Mouse (Mus musculus): ENCODE data around the gene Ush2a. TPM values are rescaled to one million over a fixed set of nuclear protein-coding genes. Genes with fewer than 3 reads are reported as not detected.

The Ush2a gene
- polyA plus RNA-seq, 1 experiment from 2014 or later, result 0.13 TPM

DNA sequence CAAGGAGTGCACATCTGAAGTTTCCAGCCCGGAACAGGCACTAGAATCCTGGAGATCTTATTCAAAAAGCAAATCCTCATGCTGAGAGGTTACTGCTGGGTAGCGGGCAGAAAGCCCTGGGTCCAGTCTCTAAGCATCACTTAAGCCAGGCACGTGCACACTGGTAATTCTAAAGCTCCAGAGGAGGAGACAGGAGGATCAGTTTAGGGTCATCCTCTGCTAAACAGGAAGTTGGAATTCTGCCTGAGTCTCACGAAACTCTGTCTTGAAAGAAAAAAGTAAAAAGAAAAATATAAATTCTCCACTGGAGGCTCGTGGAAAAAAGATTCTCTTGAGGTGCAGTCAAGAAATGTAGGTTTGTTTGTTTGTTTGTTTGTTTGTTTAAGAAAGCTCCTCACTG lies 591.0 kb downstream of the Ush2a start:
- H3K4me2 ChIP-seq, result no peak overlapping the region
- no peaks in the 10 kb centered on the region for H3K9me3 ChIP-seq
- H3K36me3 ChIP-seq, result no peaks in the 10 kb centered on the region
- no peak overlapping the region for H3K9ac ChIP-seq
- ATAC-seq (ENCODE audit: insufficient number of reproducible peaks, insufficient read depth, low FRiP score, low TSS enrichment, low read depth), result no peak
- no peaks in the 10 kb centered on the region for H3K4me1 ChIP-seq
- 78% methylated on average over 5 of the region's 5 CpGs for WGBS
- H3K4me3 ChIP-seq, result no peak overlapping the region
- no peak overlapping the region for H3K27ac ChIP-seq
- H3K27me3 ChIP-seq, result no peaks in the 10 kb centered on the region

DNA sequence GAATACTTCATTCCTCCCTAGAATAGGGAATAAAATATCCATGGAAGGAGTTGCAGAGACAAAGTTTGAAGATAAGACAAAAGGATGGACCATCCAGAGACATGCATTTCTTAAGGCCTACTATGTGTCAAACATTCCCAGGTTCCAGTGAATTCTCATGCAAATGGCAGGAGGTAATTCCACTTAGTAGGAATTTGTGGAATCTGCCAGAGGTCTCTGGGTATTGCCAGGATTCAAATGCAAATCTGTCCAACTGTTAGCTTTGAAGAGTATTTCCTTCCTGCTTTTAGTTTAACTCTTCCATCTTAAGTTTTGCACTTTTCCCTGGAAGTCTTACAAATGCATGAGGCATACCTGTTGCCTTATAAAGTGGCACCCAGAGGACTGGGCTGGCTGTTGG lies 592.4 kb downstream of the Ush2a start:
- Histone ChIP-seq H3K4me2 (no peak overlapping the region), H3K9me3 (no peaks in the 10 kb centered on the region), H3K36me3 (no peaks in the 10 kb centered on the region)

DNA sequence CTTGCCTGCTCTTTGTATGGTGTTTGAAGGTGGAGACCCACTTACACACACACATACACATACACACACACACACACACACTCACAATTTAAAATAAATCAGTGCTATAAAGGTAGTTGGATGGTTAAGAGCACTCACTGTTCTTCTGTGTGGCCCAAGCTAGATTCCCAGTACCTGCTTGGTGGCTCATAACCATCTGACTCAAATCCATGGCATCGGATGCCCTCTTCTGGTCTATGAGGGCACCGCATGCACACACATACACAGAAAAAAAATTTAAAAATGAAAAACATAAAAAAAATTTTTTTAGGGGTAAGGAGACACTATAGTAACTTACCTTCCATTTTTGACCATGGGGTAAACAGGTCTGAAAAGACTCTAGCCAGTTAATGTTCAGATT lies 593.2 kb downstream of the Ush2a start:
- no peak overlapping the region for H3K4me3 ChIP-seq
- no peak overlapping the region for H3K27ac ChIP-seq
- WGBS, result 96% methylated on average over 2 of the region's 2 CpGs
- no peak overlapping the region for H3K9ac ChIP-seq
- ATAC-seq (ENCODE audit: insufficient number of reproducible peaks, insufficient read depth, low FRiP score, low TSS enrichment, low read depth), result no peak
- H3K27me3 ChIP-seq, result no peaks in the 10 kb centered on the region
- H3K9me3 ChIP-seq, result no peaks in the 10 kb centered on the region
- H3K4me2 ChIP-seq, result no peak overlapping the region
- H3K36me3 ChIP-seq, result no peaks in the 10 kb centered on the region
- H3K4me1 ChIP-seq, result no peaks in the 10 kb centered on the region

More for the DNA sequence above, 592.4 kb downstream of the Ush2a start:
- Histone ChIP-seq H3K4me1 (no peaks in the 10 kb centered on the region), H3K9ac (no peak overlapping the region), H3K4me3 (no peak overlapping the region), H3K27ac (no peak overlapping the region), H3K27me3 (no peaks in the 10 kb centered on the region)
- ATAC-seq (ENCODE audit: insufficient number of reproducible peaks, insufficient read depth, low FRiP score, low TSS enrichment, low read depth), result no peak

DNA sequence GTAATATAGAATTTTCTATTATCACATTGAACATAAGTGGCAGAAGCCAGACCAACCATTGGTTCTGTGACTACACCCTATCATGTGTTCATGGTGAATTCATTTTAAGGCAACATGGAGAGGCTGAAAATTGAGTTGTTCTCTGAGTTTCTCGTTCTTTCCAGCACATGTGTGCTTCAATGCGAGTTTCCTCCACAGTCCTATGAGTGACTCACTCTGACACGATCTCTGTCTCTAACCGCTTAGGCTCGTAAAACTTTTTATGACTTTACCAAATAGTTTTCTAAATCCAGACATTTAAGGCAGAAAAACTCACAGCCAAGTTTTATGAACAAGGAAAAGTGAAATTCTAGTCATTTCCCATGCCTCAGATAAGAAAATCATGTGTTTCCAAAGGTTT lies 597.9 kb downstream of the Ush2a start:
- H3K9ac ChIP-seq, result no peak overlapping the region
- no peak for ATAC-seq (ENCODE audit: insufficient number of reproducible peaks, insufficient read depth, low FRiP score, low TSS enrichment, low read depth)
- H3K4me3 ChIP-seq, result no peak overlapping the region
- no peak overlapping the region for H3K4me2 ChIP-seq
- no peaks in the 10 kb centered on the region for H3K36me3 ChIP-seq
- H3K4me1 ChIP-seq, result no peaks in the 10 kb centered on the region
- H3K9me3 ChIP-seq, result no peaks in the 10 kb centered on the region
- H3K27me3 ChIP-seq, result no peaks in the 10 kb centered on the region
- 84% methylated on average over 5 of the region's 5 CpGs for WGBS
- no peak overlapping the region for H3K27ac ChIP-seq

DNA sequence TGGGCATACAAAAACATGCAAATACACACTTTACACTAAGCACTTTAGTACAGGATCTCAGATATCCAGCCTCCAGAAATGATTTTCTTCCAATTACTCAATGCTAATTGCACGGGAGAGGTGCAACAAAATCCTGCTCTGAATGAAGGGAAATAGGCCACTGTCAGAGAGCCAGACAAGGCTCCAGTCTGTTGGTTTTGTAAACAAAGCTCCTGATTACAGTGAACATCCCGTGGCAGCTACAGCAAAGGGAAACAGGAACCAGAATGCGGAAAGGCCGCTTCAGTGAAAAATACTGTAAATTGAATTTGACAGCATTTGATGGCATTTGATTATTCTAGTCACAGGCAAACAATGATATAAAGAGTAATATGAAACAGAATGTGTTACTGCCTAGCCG lies 604.1 kb downstream of the Ush2a start:
- Histone ChIP-seq H3K4me1 (peaks cover 11% of the 10 kb centered on the region; the same call in 1 of the 2 replicates), H3K9ac (0 out of 2 replicates have a peak overlapping the region, but pooled peaks have one; percentile 16), H3K4me2 (peak overlapping the region; percentile 33), H3K4me3 (no peak overlapping the region), H3K27me3 (no peaks in the 10 kb centered on the region), H3K9me3 (no peaks in the 10 kb centered on the region), H3K36me3 (no peaks in the 10 kb centered on the region), H3K27ac (no peak overlapping the region)
- ATAC-seq (ENCODE audit: insufficient number of reproducible peaks, insufficient read depth, low FRiP score, low TSS enrichment, low read depth), result no peak
- 25% methylated on average over 5 of the region's 5 CpGs for WGBS

DNA sequence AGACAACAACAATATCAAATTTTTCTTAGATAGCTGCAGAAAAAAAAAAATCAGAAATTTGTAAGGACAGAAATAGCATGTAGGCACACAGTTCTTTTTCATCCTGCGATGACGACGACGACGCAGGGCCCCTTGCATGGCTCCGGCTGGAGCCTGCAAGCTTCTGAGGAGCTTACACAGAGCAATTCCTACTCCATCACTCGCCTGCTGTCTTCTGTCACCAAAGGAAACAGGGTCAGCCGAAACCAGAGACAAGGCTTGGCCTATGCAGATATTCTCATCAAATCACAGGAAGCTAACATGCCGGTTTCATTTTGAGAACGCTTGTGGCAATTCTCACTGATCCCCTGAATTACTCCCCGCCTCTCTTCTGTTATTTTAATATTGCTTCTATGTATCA lies 604.7 kb downstream of the Ush2a start:
- H3K4me1 ChIP-seq, result peaks cover 11% of the 10 kb centered on the region; the same call in 1 of the 2 replicates
- H3K4me3 ChIP-seq, result no peak overlapping the region
- H3K4me2 ChIP-seq, result peak overlapping the region; percentile 33
- no peaks in the 10 kb centered on the region for H3K27me3 ChIP-seq
- no peaks in the 10 kb centered on the region for H3K9me3 ChIP-seq
- 54% methylated on average over 11 of the region's 11 CpGs for WGBS
- no peak for ATAC-seq (ENCODE audit: insufficient number of reproducible peaks, insufficient read depth, low FRiP score, low TSS enrichment, low read depth)
- H3K9ac ChIP-seq, result no peak overlapping the region
- H3K36me3 ChIP-seq, result no peaks in the 10 kb centered on the region
- H3K27ac ChIP-seq, result no peak overlapping the region

DNA sequence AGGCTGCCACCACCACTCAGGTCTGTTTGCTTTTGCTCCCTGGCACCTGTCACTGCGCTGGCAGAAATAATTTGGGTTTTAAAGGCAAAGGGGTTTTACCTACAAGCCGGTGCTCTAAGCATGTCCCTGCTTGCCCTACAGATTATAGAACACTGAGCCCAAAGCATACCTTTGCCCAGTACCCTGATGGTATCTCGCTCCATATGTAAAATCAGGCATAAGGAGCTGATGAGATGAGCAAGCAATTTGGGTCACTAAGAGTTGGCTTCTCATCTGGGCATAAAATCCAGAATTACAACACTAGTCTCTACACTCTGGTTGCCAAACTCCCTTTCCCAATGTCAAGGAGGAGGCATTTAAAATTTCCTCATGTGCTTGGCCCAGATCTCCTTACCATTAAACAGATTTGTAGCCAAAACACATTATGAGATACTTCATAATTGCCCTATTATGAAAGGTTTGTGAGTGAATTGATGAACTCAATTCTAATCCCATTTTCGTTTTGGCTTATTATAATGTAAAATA lies 616.8 kb downstream of the Ush2a start:
- H3K27ac ChIP-seq, result no peak overlapping the region
- no peak overlapping the region for H3K4me3 ChIP-seq
- no peak for ATAC-seq (ENCODE audit: insufficient number of reproducible peaks, insufficient read depth, low FRiP score, low TSS enrichment, low read depth)
- no peaks in the 10 kb centered on the region for H3K9me3 ChIP-seq
- H3K27me3 ChIP-seq, result peaks cover 2% of the 10 kb centered on the region; the same call in 1 of the 2 replicates
- H3K4me2 ChIP-seq, result no peak overlapping the region
- 79% methylated on average over 4 of the region's 4 CpGs for WGBS
- H3K36me3 ChIP-seq, result no peaks in the 10 kb centered on the region
- no peaks in the 10 kb centered on the region for H3K4me1 ChIP-seq
- no peak overlapping the region for H3K9ac ChIP-seq

DNA sequence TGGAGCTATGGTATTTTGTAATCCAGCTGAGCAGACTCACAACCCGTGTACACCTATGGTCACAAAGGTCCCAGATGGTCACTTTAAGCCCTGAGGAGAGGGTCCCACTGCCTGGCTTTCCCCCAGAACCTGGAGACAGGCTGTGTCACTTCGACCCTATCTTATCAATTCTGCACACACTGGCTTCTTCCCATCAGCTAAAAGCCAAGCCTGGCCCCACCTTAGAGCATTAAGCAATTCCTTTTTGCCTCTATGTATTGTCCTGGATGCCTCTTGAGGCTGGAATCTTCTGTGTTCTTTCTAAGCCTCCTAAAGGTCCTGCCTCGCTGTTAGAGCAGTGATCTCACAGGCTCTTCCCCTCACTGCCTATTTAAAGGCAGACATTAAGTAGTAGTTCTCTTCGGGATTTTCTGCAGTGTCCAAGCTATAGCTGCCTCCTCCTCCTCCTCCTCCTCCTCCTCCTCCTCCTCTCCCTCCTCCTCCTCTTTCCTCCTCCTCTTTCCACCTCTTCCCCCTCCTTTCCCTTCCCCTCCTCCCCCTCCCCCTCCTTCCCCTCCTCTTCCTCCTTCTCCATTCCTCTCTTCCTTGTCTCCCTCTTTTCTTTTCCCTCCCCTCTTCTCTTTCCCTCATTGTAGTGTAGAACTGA lies 635.2 kb downstream of the Ush2a start:
- Histone ChIP-seq H3K9ac (no peak overlapping the region), H3K27me3 (no peaks in the 10 kb centered on the region), H3K9me3 (no peaks in the 10 kb centered on the region), H3K36me3 (no peaks in the 10 kb centered on the region), H3K4me2 (no peak overlapping the region), H3K27ac (no peak overlapping the region), H3K4me3 (no peak overlapping the region), H3K4me1 (no peaks in the 10 kb centered on the region)
- ATAC-seq (ENCODE audit: insufficient number of reproducible peaks, insufficient read depth, low FRiP score, low TSS enrichment, low read depth), result no peak
- 44% methylated on average over 4 of the region's 4 CpGs for WGBS

DNA sequence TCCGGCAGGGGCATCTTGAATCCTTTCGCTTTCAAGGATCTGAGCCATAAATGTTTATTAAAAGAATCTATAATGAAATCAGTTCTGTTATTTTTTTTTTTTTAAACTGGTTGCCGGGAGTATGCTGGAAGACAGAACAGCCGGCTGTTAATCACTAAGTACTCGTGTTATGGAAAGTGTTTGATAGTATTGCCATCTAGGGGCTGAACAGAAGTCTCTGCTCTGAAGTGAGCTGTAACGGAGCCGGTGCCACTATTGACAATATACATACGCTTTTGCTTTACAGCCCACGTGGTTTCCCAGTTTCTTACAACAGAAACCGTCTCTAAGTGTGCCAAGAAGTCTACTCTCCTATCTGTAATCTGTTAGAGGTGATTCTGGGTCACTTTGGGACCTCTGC lies 642.3 kb downstream of the Ush2a start:
- H3K27ac ChIP-seq, result no peak overlapping the region
- no peak overlapping the region for H3K4me3 ChIP-seq
- H3K36me3 ChIP-seq, result no peaks in the 10 kb centered on the region
- no peaks in the 10 kb centered on the region for H3K4me1 ChIP-seq
- no peaks in the 10 kb centered on the region for H3K27me3 ChIP-seq
- no peak overlapping the region for H3K9ac ChIP-seq
- 38% methylated on average over 10 of the region's 10 CpGs for WGBS
- no peak for ATAC-seq (ENCODE audit: insufficient number of reproducible peaks, insufficient read depth, low FRiP score, low TSS enrichment, low read depth)
- H3K4me2 ChIP-seq, result no peak overlapping the region
- no peaks in the 10 kb centered on the region for H3K9me3 ChIP-seq

DNA sequence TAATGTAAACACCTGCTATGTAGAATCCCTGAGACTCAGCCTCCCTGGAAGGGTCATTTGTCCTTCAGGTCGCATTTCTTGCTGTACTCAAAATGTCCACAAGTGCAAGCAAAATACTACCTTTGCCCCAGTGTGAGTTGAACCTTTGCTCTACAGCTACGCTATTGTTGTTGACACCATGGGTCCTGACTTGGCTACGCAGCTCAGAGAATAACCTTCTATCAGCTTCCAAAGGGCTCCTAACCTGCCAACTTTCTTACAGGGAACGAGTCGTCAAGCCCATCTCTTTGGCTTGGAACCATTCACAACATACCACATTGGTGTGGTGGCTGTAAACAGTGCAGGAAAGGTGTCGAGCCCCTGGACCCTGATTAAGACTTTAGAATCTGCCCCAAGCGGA lies 644.4 kb downstream of the Ush2a start:
- no peak overlapping the region for H3K27ac ChIP-seq
- no peak overlapping the region for H3K4me3 ChIP-seq
- no peaks in the 10 kb centered on the region for H3K4me1 ChIP-seq
- no peaks in the 10 kb centered on the region for H3K9me3 ChIP-seq
- no peaks in the 10 kb centered on the region for H3K27me3 ChIP-seq
- no peak overlapping the region for H3K9ac ChIP-seq
- ATAC-seq (ENCODE audit: insufficient number of reproducible peaks, insufficient read depth, low FRiP score, low TSS enrichment, low read depth), result no peak
- H3K36me3 ChIP-seq, result no peaks in the 10 kb centered on the region
- 89% methylated on average over 7 of the region's 7 CpGs for WGBS
- no peak overlapping the region for H3K4me2 ChIP-seq

DNA sequence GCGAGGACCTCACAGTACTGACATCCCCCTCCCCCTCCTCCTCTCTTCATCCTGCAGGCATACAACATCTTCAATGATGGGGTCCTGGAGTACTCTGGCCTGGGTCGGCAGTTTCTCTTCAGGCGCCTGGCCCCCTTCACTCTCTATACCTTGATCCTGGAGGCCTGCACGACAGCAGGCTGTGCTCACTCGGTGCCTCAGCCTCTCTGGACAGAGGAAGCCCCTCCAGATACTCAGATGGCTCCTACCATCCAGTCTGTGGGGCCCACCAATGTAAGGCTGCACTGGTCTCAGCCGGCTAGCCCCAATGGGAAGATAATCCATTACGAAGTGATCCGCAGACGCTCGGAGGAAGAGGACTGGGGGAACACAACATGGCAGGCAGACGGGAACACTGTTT lies 648.8 kb downstream of the Ush2a start:
- Histone ChIP-seq H3K27ac (no peak overlapping the region), H3K27me3 (no peaks in the 10 kb centered on the region), H3K36me3 (no peaks in the 10 kb centered on the region), H3K4me1 (no peaks in the 10 kb centered on the region), H3K9me3 (no peaks in the 10 kb centered on the region), H3K9ac (no peak overlapping the region), H3K4me2 (no peak overlapping the region), H3K4me3 (no peak overlapping the region)
- 89% methylated on average over 11 of the region's 11 CpGs for WGBS
- ATAC-seq (ENCODE audit: insufficient number of reproducible peaks, insufficient read depth, low FRiP score, low TSS enrichment, low read depth), result no peak

DNA sequence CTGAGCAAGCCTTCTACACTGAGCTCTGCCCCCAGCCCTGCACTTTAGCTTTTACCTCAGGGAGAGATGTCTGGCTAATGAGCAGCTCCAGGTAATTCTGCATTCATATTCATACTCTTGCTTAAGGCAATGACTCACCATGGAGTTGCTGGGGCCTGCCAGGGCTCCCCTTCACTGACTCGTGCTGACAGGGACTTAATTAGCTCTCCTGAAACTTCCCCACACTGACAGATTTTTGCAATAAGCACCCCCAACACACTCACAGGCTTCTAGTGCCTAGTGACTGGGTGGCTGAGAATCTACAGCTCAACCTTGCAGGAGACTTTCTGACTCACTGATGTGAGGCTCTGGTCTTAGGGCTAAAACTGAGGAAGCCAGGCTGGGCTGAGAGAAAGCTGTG lies 658.1 kb downstream of the Ush2a start:
- Histone ChIP-seq H3K27ac (no peak overlapping the region), H3K4me1 (no peaks in the 10 kb centered on the region), H3K9me3 (no peaks in the 10 kb centered on the region), H3K4me3 (no peak overlapping the region), H3K27me3 (no peaks in the 10 kb centered on the region), H3K9ac (no peak overlapping the region), H3K4me2 (no peak overlapping the region), H3K36me3 (no peaks in the 10 kb centered on the region)
- peak; percentile 32; the same call in 1 of the 2 replicates for ATAC-seq (ENCODE audit: insufficient number of reproducible peaks, insufficient read depth, low FRiP score, low TSS enrichment, low read depth)
- 15% methylated on average over 1 of the region's 1 CpGs for WGBS
